In genomic region chr16:95708211-95709004, GRCm38 (mm10) we compare ENCODE assay signal across 9 mouse cellular contexts. TPM values are rescaled to one million over a fixed set of nuclear protein-coding genes. Genes with fewer than 3 reads are reported as not detected.
DNase-seq lines count a peak whose midpoint lies in the region; ATAC-seq and TF ChIP-seq lines count a peak whose summit lies in the region.
"Had no signal": no experiment of that assay in that cellular context is flagged by ENCODE, and none has a peak within 500 bp of the region (broad histone marks: within the 10 kb centered on the region; RNA-seq: fewer than 3 reads in every experiment).

No protein-coding gene starts in this region.

- H3K36me3 ChIP-seq in heart, adult 2 months (ENCODE audit: control insufficient read depth, insufficient read depth, low read length) = peaks cover 34% of the 10 kb centered on the region
- H3K36me3 ChIP-seq in kidney, embryonic 15.5 days = peaks cover 60% of the 10 kb centered on the region

- peak overlapping the region; percentile 41 for H3K4me3 ChIP-seq in heart, adult 2 months
- no peak overlapping the region for H3K4me3 ChIP-seq in kidney, embryonic 15.5 days (replicated peaks)

- H3K27me3 ChIP-seq in heart, adult 2 months (ENCODE audit: control insufficient read depth, insufficient read depth, low read length) = no peaks in the 10 kb centered on the region
- H3K27me3 ChIP-seq in kidney, embryonic 15.5 days = no peaks in the 10 kb centered on the region

- peaks cover 18% of the 10 kb centered on the region for H3K4me1 ChIP-seq in heart, adult 2 months (ENCODE audit: control insufficient read depth, insufficient read depth, low read length)
- peaks cover 42% of the 10 kb centered on the region for H3K4me1 ChIP-seq in kidney, embryonic 15.5 days

- intact Hi-C loops in heart, adult 2 months (cut with DNase I) = no loop called here
- intact Hi-C loops in heart, postnatal 25 days (cut with DNase I) = no loop called here

- TF ChIP-seq EP300 in heart, adult 2 months (IDR thresholded peaks at IDR 0.05; ENCODE audit: insufficient read depth, low read depth, low read length) = no peak

- peak overlapping the region; percentile 31; the same call in 1 of the 2 replicates for H3K4me2 ChIP-seq in kidney, embryonic 15.5 days

- H3K27ac ChIP-seq in heart, adult 2 months = peak overlapping the region; percentile 75
- peak overlapping the region; percentile 42 for H3K27ac ChIP-seq in kidney, embryonic 15.5 days

- H3K79me2 ChIP-seq in heart, adult 2 months (replicated peaks; ENCODE audit: control insufficient read depth, insufficient read depth, low read length) = peaks cover 7% of the 10 kb centered on the region

- peak overlapping the region; percentile 52 for H3K9ac ChIP-seq in heart, adult 2 months (ENCODE audit: low read depth, low read length)
- no peak overlapping the region for H3K9ac ChIP-seq in kidney, embryonic 15.5 days

- DNase-seq in heart, adult 2 months = peak; percentile 39 to 52
- DNase-seq in heart, postnatal 25 days (ENCODE audit: low spot score) = no peak
- DNase-seq in lung, postnatal 25 days (ENCODE audit: low spot score) = peak; percentile 41
- no peak for DNase-seq in right cerebral cortex, adult 2 months (ENCODE audit: low spot score in 2 of 2)
- DNase-seq in thymus, postnatal 25 days = no peak
- no peak for DNase-seq in embryo, embryonic 10 days (ENCODE audit: low spot score)
- DNase-seq: cerebellum, postnatal 14 days had no signal

- TF ChIP-seq POLR2A in heart, adult 2 months (IDR thresholded peaks at IDR 0.05; ENCODE audit: insufficient read depth, low read depth, low read length) = 0 out of 2 replicates have a peak, but pooled peaks have one; percentile 22

- peak; percentile 33 for ATAC-seq in activated CD4-positive, CD25-positive, alpha-beta regulatory T cell, adult 4 months
- ATAC-seq in kidney, embryonic 15.5 days (replicated peaks; ENCODE audit: low FRiP score) = no peak

- no peak for TF ChIP-seq CTCF in heart, adult 2 months (IDR thresholded peaks at IDR 0.05)

- H3K9me3 ChIP-seq in kidney, embryonic 15.5 days (replicated peaks) = no peaks in the 10 kb centered on the region

- 14% methylated on average over 21 of the region's 21 CpGs for whole genome bisulfite sequencing in heart, adult 2 months
- WGBS in kidney, embryonic 15.5 days = 64% methylated on average over 21 of the region's 21 CpGs

RNA-seq across cellular contexts. Expression of gene Ets2, which starts 6.5 kb away (rescaled TPM):
- total RNA-seq in heart, adult 2 months (2021) = 10 to 100 TPM; 50.3 to 70.6 TPM
- polyA plus RNA-seq in heart, adult 2 months (2012; rRNA removed) = 47.2 and 60.5 TPM in 2 replicates
- 10 to 100 TPM; 84.1 to 91.6 TPM for total RNA-seq in heart, postnatal 25 days (2021)
- 1 to 10 TPM; 4.2 to 4.3 TPM for polyA plus RNA-seq in activated CD4-positive, CD25-positive, alpha-beta regulatory T cell, adult 4 months (2017; shearing (Covaris generic))
- 62.1 and 63.1 TPM in 2 replicates for polyA plus RNA-seq in kidney, embryonic 15.5 days (2015; fragmentation: Nextera tagmentation; extraction: Ambion mirVana)

Comparison
In these comparisons a context has a peak if more than half of its experiments do, and no peak if none do; other contexts are left out.
1. DNase-seq: peak in heart, adult 2 months (2 of 2) and lung, postnatal 25 days (single experiment); none in heart, postnatal 25 days (single experiment), right cerebral cortex, adult 2 months (0 of 2), thymus, postnatal 25 days (single experiment) and embryo, embryonic 10 days (single experiment).